Mouse (Mus musculus): ENCODE data around the gene Ppm1a. TPM values are rescaled to one million over a fixed set of nuclear protein-coding genes. Genes with fewer than 3 reads are reported as not detected.

Ppm1a gene
- polyA plus RNA-seq, 1 experiment = 184 TPM

DNA sequence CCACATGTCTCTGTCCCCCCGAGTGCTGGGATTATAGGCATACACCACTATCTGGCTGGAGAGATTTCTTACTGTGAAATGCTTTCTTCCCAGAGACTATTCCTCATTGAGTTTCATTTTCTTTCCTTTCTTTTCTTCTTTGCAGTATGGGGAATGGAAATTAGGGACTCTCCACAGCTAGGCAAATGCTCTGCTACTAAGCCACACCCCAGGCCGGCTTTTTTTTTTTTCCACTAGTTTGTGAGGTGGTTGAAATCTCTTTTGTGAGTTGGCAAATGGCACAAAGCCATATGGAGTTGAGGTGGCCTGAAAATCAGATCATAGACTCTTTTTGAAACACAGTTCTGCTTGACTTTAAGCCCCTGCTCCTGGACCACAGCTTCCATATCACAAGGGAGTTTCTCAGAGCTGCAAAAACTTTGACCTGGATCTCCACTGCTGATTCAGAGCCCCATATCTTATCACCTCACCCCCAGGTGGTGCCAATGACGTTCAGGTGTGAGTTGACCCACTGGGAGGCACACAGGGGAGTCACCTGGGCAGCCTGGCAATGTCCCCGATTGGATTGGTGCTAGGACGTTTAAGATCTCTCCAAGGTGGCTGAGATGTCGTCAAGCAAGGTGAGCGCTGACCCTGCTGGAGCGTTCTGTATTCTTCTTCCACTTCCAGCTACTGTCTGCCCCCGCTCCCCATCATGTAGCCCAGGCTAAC, 71.7 kb downstream of the Ppm1a start:
- WGBS = 89% methylated on average over 9 of the region's 9 CpGs
- Histone ChIP-seq H3K4me1 (ENCODE audit: control insufficient read depth, insufficient read depth, low read length) (0 out of 2 replicates have a peak, but pooled peaks cover 3% of the 10 kb centered on the region), H3K27ac (ENCODE audit: insufficient read depth, low read length) (no peak overlapping the region), H3K27me3 (ENCODE audit: control insufficient read depth, insufficient read depth, low read length) (no peaks in the 10 kb centered on the region), H3K4me3 (replicated peaks; ENCODE audit: insufficient read depth, low read depth, low read length) (no peak overlapping the region)
- DNase-seq = no peak
- no peak for TF ChIP-seq CTCF (IDR thresholded peaks at IDR 0.05; ENCODE audit: borderline replicate concordance, insufficient read depth, low read depth, low read length)
- TF ChIP-seq POLR2A (IDR thresholded peaks at IDR 0.05; ENCODE audit: borderline replicate concordance, insufficient read depth, low read length) = no peak

- no peak overlapping the region for H3K27ac ChIP-seq (ENCODE audit: insufficient read depth, low read length)
- DNase-seq = no peak
- no peak for TF ChIP-seq POLR2A (IDR thresholded peaks at IDR 0.05; ENCODE audit: borderline replicate concordance, insufficient read depth, low read length)
- no peak for TF ChIP-seq CTCF (IDR thresholded peaks at IDR 0.05; ENCODE audit: borderline replicate concordance, insufficient read depth, low read depth, low read length)
- no peak overlapping the region for H3K4me3 ChIP-seq (replicated peaks; ENCODE audit: insufficient read depth, low read depth, low read length)
- 77% methylated on average over 20 of the region's 20 CpGs for WGBS
- 0 out of 2 replicates have a peak, but pooled peaks cover 3% of the 10 kb centered on the region for H3K4me1 ChIP-seq (ENCODE audit: control insufficient read depth, insufficient read depth, low read length)
- H3K27me3 ChIP-seq (ENCODE audit: control insufficient read depth, insufficient read depth, low read length) = no peaks in the 10 kb centered on the region
Observed at GRCm38 (mm10) chr12:72829777-72830176, 72.5 kb downstream of the Ppm1a start.

- Histone ChIP-seq H3K27me3 (ENCODE audit: control insufficient read depth, insufficient read depth, low read length) (no peaks in the 10 kb centered on the region), H3K4me3 (replicated peaks; ENCODE audit: insufficient read depth, low read depth, low read length) (no peak overlapping the region), H3K27ac (ENCODE audit: insufficient read depth, low read length) (no peak overlapping the region), H3K4me1 (ENCODE audit: control insufficient read depth, insufficient read depth, low read length) (0 out of 2 replicates have a peak, but pooled peaks cover 3% of the 10 kb centered on the region)
- no peak for TF ChIP-seq POLR2A (IDR thresholded peaks at IDR 0.05; ENCODE audit: borderline replicate concordance, insufficient read depth, low read length)
- TF ChIP-seq CTCF (IDR thresholded peaks at IDR 0.05; ENCODE audit: borderline replicate concordance, insufficient read depth, low read depth, low read length) = no peak
- 87% methylated on average over 8 of the region's 8 CpGs for WGBS
- no peak for DNase-seq
Observed at GRCm38 (mm10) chr12:72830317-72830716, 73.1 kb downstream of the Ppm1a start.

DNA sequence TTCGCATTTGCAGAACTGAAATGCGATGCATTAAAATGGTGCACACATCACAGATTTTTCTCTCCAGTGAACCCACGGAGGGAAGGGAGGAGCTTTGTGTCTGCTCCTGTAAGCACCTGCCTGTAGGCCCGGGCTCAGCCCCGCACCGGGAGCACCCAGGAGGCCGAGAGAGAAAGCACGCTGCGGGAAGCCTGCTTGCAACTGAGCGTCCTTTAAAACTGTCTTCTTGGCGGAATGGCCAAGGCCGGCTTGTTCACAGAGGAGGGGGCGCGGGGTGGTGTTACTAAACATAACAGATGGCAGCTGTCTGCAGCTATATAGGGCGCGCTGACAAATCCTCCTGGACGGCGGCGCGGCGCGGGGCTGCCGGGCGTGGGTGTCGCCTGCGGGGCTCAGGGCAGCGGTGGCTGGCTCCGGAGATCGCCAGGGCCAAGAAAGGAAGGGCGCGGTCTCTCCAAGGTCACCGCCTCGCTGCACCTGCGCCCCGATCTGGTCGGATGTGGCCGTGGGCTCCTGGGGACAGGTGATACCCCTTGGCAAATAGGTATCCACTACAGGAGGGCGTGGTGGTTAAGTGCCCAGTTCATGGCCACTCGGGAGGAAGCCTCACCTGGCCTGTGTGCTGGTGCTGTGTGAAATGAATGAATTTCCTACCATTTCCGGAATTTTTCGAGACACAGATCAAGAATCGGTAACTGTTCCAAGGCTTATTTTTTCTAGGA, 74.6 kb downstream of the Ppm1a start:
- peak; percentile 61 to 66 for DNase-seq
- WGBS = 2% methylated on average over 42 of the region's 42 CpGs
- Histone ChIP-seq H3K4me3 (replicated peaks; ENCODE audit: insufficient read depth, low read depth, low read length) (peak overlapping the region; percentile 63), H3K27me3 (ENCODE audit: control insufficient read depth, insufficient read depth, low read length) (no peaks in the 10 kb centered on the region), H3K4me1 (ENCODE audit: control insufficient read depth, insufficient read depth, low read length) (0 out of 2 replicates have a peak, but pooled peaks cover 3% of the 10 kb centered on the region), H3K27ac (ENCODE audit: insufficient read depth, low read length) (no peak overlapping the region)
- TF ChIP-seq CTCF (IDR thresholded peaks at IDR 0.05; ENCODE audit: borderline replicate concordance, insufficient read depth, low read depth, low read length) (no peak), POLR2A (IDR thresholded peaks at IDR 0.05; ENCODE audit: borderline replicate concordance, insufficient read depth, low read length) (no peak)

DNA sequence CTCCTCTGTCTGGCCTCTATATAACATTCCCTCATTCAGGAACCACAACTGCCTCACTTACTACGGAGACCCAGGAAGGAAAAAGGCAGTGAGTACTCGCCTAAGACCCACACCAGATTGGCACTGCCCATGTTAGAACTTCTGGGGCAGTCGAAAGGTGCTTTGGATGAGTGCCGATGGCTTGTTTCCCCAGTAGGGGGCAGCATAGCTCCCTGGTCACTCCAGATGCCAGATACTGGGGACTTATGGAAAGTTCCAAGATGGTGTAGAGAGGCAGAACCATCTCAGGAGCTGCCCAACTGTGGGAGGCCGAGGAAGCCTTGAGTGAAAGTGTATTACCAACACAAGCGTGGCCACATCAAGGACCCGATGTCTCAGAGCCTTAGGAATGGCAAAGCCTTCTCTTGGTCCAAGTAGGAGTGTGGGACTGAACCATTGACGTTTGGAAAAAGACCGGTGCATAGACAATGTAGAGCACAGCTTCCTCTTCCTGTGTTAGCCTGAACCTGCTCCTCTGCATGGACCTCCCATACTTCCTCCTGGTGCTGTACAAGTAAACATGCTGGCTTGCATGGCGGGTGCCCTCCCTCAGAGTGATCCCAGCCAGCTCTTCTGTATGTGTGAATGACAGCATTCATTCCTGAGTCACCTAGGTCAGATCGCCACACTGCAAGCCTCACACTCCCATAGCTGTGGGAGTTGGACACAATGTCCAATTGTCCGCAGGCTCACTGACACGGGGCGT, 77.7 kb downstream of the Ppm1a start:
- H3K4me3 ChIP-seq (replicated peaks; ENCODE audit: insufficient read depth, low read depth, low read length) = no peak overlapping the region
- 0 out of 2 replicates have a peak, but pooled peaks cover 3% of the 10 kb centered on the region for H3K4me1 ChIP-seq (ENCODE audit: control insufficient read depth, insufficient read depth, low read length)
- WGBS = 79% methylated on average over 14 of the region's 14 CpGs
- no peak overlapping the region for H3K27ac ChIP-seq (ENCODE audit: insufficient read depth, low read length)
- TF ChIP-seq CTCF (IDR thresholded peaks at IDR 0.05; ENCODE audit: borderline replicate concordance, insufficient read depth, low read depth, low read length) (no peak), POLR2A (IDR thresholded peaks at IDR 0.05; ENCODE audit: borderline replicate concordance, insufficient read depth, low read length) (no peak)
- no peak for DNase-seq
- no peaks in the 10 kb centered on the region for H3K27me3 ChIP-seq (ENCODE audit: control insufficient read depth, insufficient read depth, low read length)

- 0 out of 2 replicates have a peak, but pooled peaks cover 3% of the 10 kb centered on the region for H3K4me1 ChIP-seq (ENCODE audit: control insufficient read depth, insufficient read depth, low read length)
- H3K27me3 ChIP-seq (ENCODE audit: control insufficient read depth, insufficient read depth, low read length) = no peaks in the 10 kb centered on the region
- no peak overlapping the region for H3K4me3 ChIP-seq (replicated peaks; ENCODE audit: insufficient read depth, low read depth, low read length)
- TF ChIP-seq CTCF (IDR thresholded peaks at IDR 0.05; ENCODE audit: borderline replicate concordance, insufficient read depth, low read depth, low read length) = no peak
- no peak for TF ChIP-seq POLR2A (IDR thresholded peaks at IDR 0.05; ENCODE audit: borderline replicate concordance, insufficient read depth, low read length)
- no peak overlapping the region for H3K27ac ChIP-seq (ENCODE audit: insufficient read depth, low read length)
- DNase-seq = no peak
- WGBS = 71% methylated on average over 8 of the region's 8 CpGs
Observed at GRCm38 (mm10) chr12:72835518-72836015, 78.3 kb downstream of the Ppm1a start.

DNA sequence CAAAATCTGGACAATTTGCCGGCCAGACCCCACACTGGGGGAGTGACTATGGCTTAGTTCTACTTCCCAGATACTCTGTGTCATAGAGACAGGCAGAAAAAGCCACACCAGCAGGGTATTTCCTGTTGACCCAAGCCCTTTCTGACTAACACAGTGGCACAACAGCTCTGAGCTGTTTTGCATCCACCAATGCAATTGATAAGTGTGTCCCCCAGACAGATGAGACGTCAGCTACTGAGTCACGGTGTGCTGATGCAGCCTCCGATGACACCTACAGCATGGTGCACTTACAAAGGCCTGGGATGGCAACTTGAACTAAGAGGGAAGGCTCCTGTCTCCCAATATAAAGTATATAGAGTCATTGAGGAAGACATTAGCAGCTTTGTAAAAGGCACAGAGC, 80.0 kb downstream of the Ppm1a start:
- Histone ChIP-seq H3K4me3 (replicated peaks; ENCODE audit: insufficient read depth, low read depth, low read length) (no peak overlapping the region), H3K27ac (ENCODE audit: insufficient read depth, low read length) (no peak overlapping the region), H3K4me1 (ENCODE audit: control insufficient read depth, insufficient read depth, low read length) (0 out of 2 replicates have a peak, but pooled peaks cover 3% of the 10 kb centered on the region), H3K27me3 (ENCODE audit: control insufficient read depth, insufficient read depth, low read length) (no peaks in the 10 kb centered on the region)
- WGBS = 74% methylated on average over 4 of the region's 4 CpGs
- no peak for DNase-seq
- TF ChIP-seq CTCF (IDR thresholded peaks at IDR 0.05; ENCODE audit: borderline replicate concordance, insufficient read depth, low read depth, low read length) (no peak), POLR2A (IDR thresholded peaks at IDR 0.05; ENCODE audit: borderline replicate concordance, insufficient read depth, low read length) (no peak)
